Mouse (Mus musculus): ENCODE measurements at regions not wholly inside any gene's neighbourhood (a gene's known extent, or its start where the extent isn't known, plus 50 kb on each side); places are given as distances from the start of the nearest gene placed in this dataset.
A peak's percentile ranks its signal among the peaks of the same experiment; 100 is the strongest.

DNA sequence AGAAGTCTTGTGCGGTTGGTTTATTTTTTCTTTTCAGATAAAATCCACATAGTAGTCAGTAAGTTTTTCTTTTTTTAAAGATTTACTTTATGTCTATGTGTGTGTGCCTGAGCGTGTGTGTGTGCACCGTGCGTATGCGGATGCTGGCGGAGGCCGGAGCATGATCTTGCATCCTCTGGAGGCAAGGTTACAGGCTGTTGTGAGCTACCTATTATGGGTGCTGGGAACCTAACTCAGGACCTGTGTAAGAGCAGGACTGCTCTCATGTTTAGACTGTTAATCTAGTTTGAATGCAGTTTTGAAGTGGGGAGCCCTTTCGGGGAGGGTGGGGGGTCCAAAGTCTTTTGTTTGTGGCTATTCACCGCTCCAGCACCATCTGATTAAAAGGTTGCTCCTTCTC, 154.1 kb downstream of the Slc38a4 start:
- Histone ChIP-seq H3K9me3 (ENCODE audit: control insufficient read depth, insufficient read depth, low read depth, low read length) (peaks cover 8% of the 10 kb centered on the region; the same call in 1 of the 2 replicates), H3K9ac (ENCODE audit: insufficient read depth, low read depth, low read length, poor library complexity, severe bottlenecking) (no peak overlapping the region), H3K4me3 (ENCODE audit: insufficient read depth in 1 of 2, low read depth in 1 of 2, low read length in 2 of 2, poor library complexity in 1 of 2, severe bottlenecking in 1 of 2) (no peak overlapping the region), H3K36me3 (ENCODE audit: control insufficient read depth, insufficient read depth, low read length, poor library complexity, severe bottlenecking) (no peaks in the 10 kb centered on the region), H3K4me1 (ENCODE audit: control insufficient read depth in 2 of 2, insufficient read depth in 2 of 2, low read length in 2 of 2, poor library complexity in 1 of 2) (no peaks in the 10 kb centered on the region), H3K27ac (ENCODE audit: insufficient read depth, low read depth, low read length, poor library complexity, severe bottlenecking) (no peak overlapping the region)
- no peak for DNase-seq (ENCODE audit: low read depth, low spot score)
- TF ChIP-seq MAFK (IDR thresholded peaks at IDR 0.05; ENCODE audit: insufficient read depth, low read depth, low read length) (no peak), ZC3H11A (IDR thresholded peaks at IDR 0.05; ENCODE audit: borderline replicate concordance, low read depth, low read length) (no peak), HCFC1 (IDR thresholded peaks at IDR 0.05; ENCODE audit: borderline replicate concordance, insufficient read depth, low read length) (no peak), CHD2 (IDR thresholded peaks at IDR 0.05; ENCODE audit: low read depth, low read length) (no peak), ZNF384 (IDR thresholded peaks at IDR 0.05; ENCODE audit: low read depth, low read length) (no peak)
- in situ Hi-C loops (cut with MboI; ENCODE audit: low sequenced_read_pairs in 2 of 2, unreplicated experiment in 2 of 2) = no loop called here

DNA sequence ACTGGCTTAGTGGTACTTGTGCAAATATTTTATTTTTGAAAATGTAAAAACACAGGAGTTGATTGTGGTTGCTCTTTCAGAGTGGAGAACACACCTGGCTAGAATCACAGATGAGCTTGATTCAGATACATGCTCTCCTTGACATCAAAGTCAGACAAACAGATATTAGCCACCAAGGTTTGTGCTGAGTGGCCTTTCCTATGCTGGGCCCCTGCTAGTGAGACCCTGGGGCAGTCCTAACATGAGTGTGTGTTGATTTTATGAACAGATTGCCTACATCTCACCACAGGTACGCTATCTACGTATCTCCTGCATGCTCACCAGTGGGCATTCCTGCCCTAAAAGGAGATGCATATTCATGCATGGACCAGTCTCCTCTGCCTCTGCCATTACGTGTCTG, 157.5 kb downstream of the Slc38a4 start:
- Histone ChIP-seq H3K36me3 (ENCODE audit: control insufficient read depth, insufficient read depth, low read length, poor library complexity, severe bottlenecking) (no peaks in the 10 kb centered on the region), H3K4me1 (ENCODE audit: control insufficient read depth in 2 of 2, insufficient read depth in 2 of 2, low read length in 2 of 2, poor library complexity in 1 of 2) (no peaks in the 10 kb centered on the region), H3K4me3 (ENCODE audit: insufficient read depth in 1 of 2, low read depth in 1 of 2, low read length in 2 of 2, poor library complexity in 1 of 2, severe bottlenecking in 1 of 2) (no peak overlapping the region), H3K9ac (ENCODE audit: insufficient read depth, low read depth, low read length, poor library complexity, severe bottlenecking) (no peak overlapping the region), H3K27ac (ENCODE audit: insufficient read depth, low read depth, low read length, poor library complexity, severe bottlenecking) (no peak overlapping the region), H3K9me3 (ENCODE audit: control insufficient read depth, insufficient read depth, low read depth, low read length) (peaks cover 15% of the 10 kb centered on the region; the same call in 1 of the 2 replicates)
- TF ChIP-seq ZNF384 (IDR thresholded peaks at IDR 0.05; ENCODE audit: low read depth, low read length) (no peak), ZC3H11A (IDR thresholded peaks at IDR 0.05; ENCODE audit: borderline replicate concordance, low read depth, low read length) (no peak), MAFK (IDR thresholded peaks at IDR 0.05; ENCODE audit: insufficient read depth, low read depth, low read length) (no peak), HCFC1 (IDR thresholded peaks at IDR 0.05; ENCODE audit: borderline replicate concordance, insufficient read depth, low read length) (no peak), CHD2 (IDR thresholded peaks at IDR 0.05; ENCODE audit: low read depth, low read length) (no peak)
- no peak for DNase-seq (ENCODE audit: low read depth, low spot score)
- in situ Hi-C loops (cut with MboI; ENCODE audit: low sequenced_read_pairs in 2 of 2, unreplicated experiment in 2 of 2) = no loop called here

DNA sequence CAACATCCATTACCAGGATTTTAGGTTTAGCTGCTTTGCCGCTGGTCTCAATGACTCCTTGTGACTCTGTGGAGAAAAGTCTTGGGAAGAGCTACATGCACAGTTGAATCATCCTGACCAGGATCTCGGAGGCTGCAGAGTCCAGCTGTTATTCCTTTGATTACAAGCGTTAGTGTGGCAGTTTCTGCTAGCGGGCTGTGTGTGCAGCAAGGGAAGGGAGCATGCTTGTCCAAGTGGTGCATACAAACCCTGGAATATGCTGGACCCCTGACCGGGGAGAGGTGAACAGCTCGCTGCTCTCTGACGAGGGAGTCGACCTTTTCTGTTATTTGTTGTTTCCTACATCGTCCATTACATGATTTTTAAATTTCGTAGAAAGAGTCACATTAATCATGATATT, 170.9 kb downstream of the Slc38a4 start:
- Histone ChIP-seq H3K27ac (ENCODE audit: insufficient read depth, low read depth, low read length, poor library complexity, severe bottlenecking) (0 out of 2 replicates have a peak overlapping the region, but pooled peaks have one; percentile 19), H3K4me1 (ENCODE audit: control insufficient read depth in 2 of 2, insufficient read depth in 2 of 2, low read length in 2 of 2, poor library complexity in 1 of 2) (no peaks in the 10 kb centered on the region), H3K4me3 (ENCODE audit: insufficient read depth in 1 of 2, low read depth in 1 of 2, low read length in 2 of 2, poor library complexity in 1 of 2, severe bottlenecking in 1 of 2) (no peak overlapping the region), H3K36me3 (ENCODE audit: control insufficient read depth, insufficient read depth, low read length, poor library complexity, severe bottlenecking) (no peaks in the 10 kb centered on the region), H3K9me3 (ENCODE audit: control insufficient read depth, insufficient read depth, low read depth, low read length) (peaks cover 9% of the 10 kb centered on the region; the same call in 1 of the 2 replicates), H3K9ac (ENCODE audit: insufficient read depth, low read depth, low read length, poor library complexity, severe bottlenecking) (no peak overlapping the region)
- TF ChIP-seq MAFK (IDR thresholded peaks at IDR 0.05; ENCODE audit: insufficient read depth, low read depth, low read length) = no peak
- no peak for TF ChIP-seq HCFC1 (IDR thresholded peaks at IDR 0.05; ENCODE audit: borderline replicate concordance, insufficient read depth, low read length)
- no peak for TF ChIP-seq ZC3H11A (IDR thresholded peaks at IDR 0.05; ENCODE audit: borderline replicate concordance, low read depth, low read length)
- no peak for TF ChIP-seq CHD2 (IDR thresholded peaks at IDR 0.05; ENCODE audit: low read depth, low read length)
- no peak for TF ChIP-seq ZNF384 (IDR thresholded peaks at IDR 0.05; ENCODE audit: low read depth, low read length)
- DNase-seq (ENCODE audit: low read depth, low spot score) = no peak
- in situ Hi-C loops (cut with MboI; ENCODE audit: low sequenced_read_pairs in 2 of 2, unreplicated experiment in 2 of 2) = no loop called here

GRCm38 (mm10) chr15:96883754-96884153, 172.0 kb downstream of the Slc38a4 start:
- H3K27ac ChIP-seq (ENCODE audit: insufficient read depth, low read depth, low read length, poor library complexity, severe bottlenecking) = no peak overlapping the region
- DNase-seq (ENCODE audit: low read depth, low spot score) = no peak
- H3K36me3 ChIP-seq (ENCODE audit: control insufficient read depth, insufficient read depth, low read length, poor library complexity, severe bottlenecking) = no peaks in the 10 kb centered on the region
- peaks cover 9% of the 10 kb centered on the region; the same call in 1 of the 2 replicates for H3K9me3 ChIP-seq (ENCODE audit: control insufficient read depth, insufficient read depth, low read depth, low read length)
- no peak overlapping the region for H3K4me3 ChIP-seq (ENCODE audit: insufficient read depth in 1 of 2, low read depth in 1 of 2, low read length in 2 of 2, poor library complexity in 1 of 2, severe bottlenecking in 1 of 2)
- in situ Hi-C loops (cut with MboI; ENCODE audit: low sequenced_read_pairs in 2 of 2, unreplicated experiment in 2 of 2) = no loop called here
- TF ChIP-seq CHD2 (IDR thresholded peaks at IDR 0.05; ENCODE audit: low read depth, low read length) (no peak), HCFC1 (IDR thresholded peaks at IDR 0.05; ENCODE audit: borderline replicate concordance, insufficient read depth, low read length) (no peak), ZNF384 (IDR thresholded peaks at IDR 0.05; ENCODE audit: low read depth, low read length) (no peak), ZC3H11A (IDR thresholded peaks at IDR 0.05; ENCODE audit: borderline replicate concordance, low read depth, low read length) (no peak), MAFK (IDR thresholded peaks at IDR 0.05; ENCODE audit: insufficient read depth, low read depth, low read length) (no peak)
- no peaks in the 10 kb centered on the region for H3K4me1 ChIP-seq (ENCODE audit: control insufficient read depth in 2 of 2, insufficient read depth in 2 of 2, low read length in 2 of 2, poor library complexity in 1 of 2)
- H3K9ac ChIP-seq (ENCODE audit: insufficient read depth, low read depth, low read length, poor library complexity, severe bottlenecking) = no peak overlapping the region

GRCm38 (mm10) chr15:96882211-96882610, 173.5 kb downstream of the Slc38a4 start:
- H3K36me3 ChIP-seq (ENCODE audit: control insufficient read depth, insufficient read depth, low read length, poor library complexity, severe bottlenecking) = no peaks in the 10 kb centered on the region
- H3K4me3 ChIP-seq (ENCODE audit: insufficient read depth in 1 of 2, low read depth in 1 of 2, low read length in 2 of 2, poor library complexity in 1 of 2, severe bottlenecking in 1 of 2) = no peak overlapping the region
- no peak for DNase-seq (ENCODE audit: low read depth, low spot score)
- no peaks in the 10 kb centered on the region for H3K9me3 ChIP-seq (ENCODE audit: control insufficient read depth, insufficient read depth, low read depth, low read length)
- TF ChIP-seq HCFC1 (IDR thresholded peaks at IDR 0.05; ENCODE audit: borderline replicate concordance, insufficient read depth, low read length) (no peak), MAFK (IDR thresholded peaks at IDR 0.05; ENCODE audit: insufficient read depth, low read depth, low read length) (no peak), ZC3H11A (IDR thresholded peaks at IDR 0.05; ENCODE audit: borderline replicate concordance, low read depth, low read length) (no peak), ZNF384 (IDR thresholded peaks at IDR 0.05; ENCODE audit: low read depth, low read length) (no peak), CHD2 (IDR thresholded peaks at IDR 0.05; ENCODE audit: low read depth, low read length) (no peak)
- in situ Hi-C loops (cut with MboI; ENCODE audit: low sequenced_read_pairs in 2 of 2, unreplicated experiment in 2 of 2) = no loop called here
- H3K27ac ChIP-seq (ENCODE audit: insufficient read depth, low read depth, low read length, poor library complexity, severe bottlenecking) = no peak overlapping the region
- H3K4me1 ChIP-seq (ENCODE audit: control insufficient read depth in 2 of 2, insufficient read depth in 2 of 2, low read length in 2 of 2, poor library complexity in 1 of 2) = no peaks in the 10 kb centered on the region
- H3K9ac ChIP-seq (ENCODE audit: insufficient read depth, low read depth, low read length, poor library complexity, severe bottlenecking) = no peak overlapping the region
